Comparison of ENCODE assay signal across 9 mouse cellular contexts in the genomic region with DNA sequence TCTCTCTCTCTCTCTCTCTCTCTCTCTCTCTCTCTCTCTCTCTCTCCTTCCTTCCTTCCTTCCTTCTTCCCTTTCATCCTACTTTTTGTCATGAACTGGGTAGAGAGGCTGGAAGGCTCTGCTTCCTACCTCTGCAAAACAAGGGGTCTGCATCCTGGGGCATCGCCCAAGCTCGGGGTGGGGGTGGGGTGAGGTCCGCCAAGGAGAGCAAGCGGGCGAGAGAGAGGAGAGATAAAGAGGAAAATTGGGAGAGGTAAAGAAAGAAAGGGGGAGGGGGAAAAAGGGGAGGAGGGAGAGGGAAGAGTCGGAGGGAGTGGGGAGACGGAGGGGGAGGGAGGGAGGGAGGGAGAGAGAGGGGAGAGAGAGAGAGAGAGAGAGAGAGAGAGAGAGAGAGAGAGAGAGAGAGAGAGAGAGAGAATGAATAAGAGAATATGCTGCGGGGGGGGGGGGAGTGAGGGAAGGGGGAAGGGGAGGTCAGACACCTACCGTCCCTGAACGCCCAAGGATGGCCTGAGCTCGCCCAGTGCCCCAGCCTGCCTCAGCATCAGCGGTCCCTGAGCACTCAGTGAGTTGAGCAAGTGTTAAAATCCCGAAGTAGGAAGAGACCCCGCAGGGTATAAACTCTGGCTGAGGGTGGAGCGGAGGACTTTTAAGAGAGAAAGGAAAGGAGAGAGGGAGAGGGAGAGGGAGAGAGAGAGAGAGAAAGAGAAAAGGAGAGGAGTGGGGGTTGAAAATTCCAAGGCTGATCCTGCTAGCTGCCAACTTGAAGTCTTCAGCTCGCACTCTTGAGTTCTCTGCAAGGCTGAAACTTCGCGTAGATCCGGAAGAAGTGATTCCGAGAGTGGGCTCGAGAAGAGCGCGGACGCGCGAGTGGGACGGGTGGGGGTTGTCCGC. TPM values are rescaled to one million over a fixed set of nuclear protein-coding genes. Genes with fewer than 3 reads are reported as not detected.
DNase-seq lines count a peak whose midpoint lies in the region; ATAC-seq and TF ChIP-seq lines count a peak whose summit lies in the region.
"Had no signal": no experiment of that assay in that cellular context is flagged by ENCODE, and none has a peak within 500 bp of the region (broad histone marks: within the 10 kb centered on the region; RNA-seq: fewer than 3 reads in every experiment).

Pde3a (plus strand) TSS at position 579 of the 894 bp plus-strand sequence.

- no peak for TF ChIP-seq CTCF in liver, postnatal 0 days (IDR thresholded peaks at IDR 0.05; ENCODE audit: low read depth)

- H3K4me2 ChIP-seq in liver, postnatal 0 days (ENCODE audit: low read depth, low read length) = peak within 1 kb of the TSS; percentile 76

- no peaks in the 10 kb centered on the region for H3K36me3 ChIP-seq in embryonic facial prominence, embryonic 10.5 days (replicated peaks)
- H3K36me3 ChIP-seq in liver, postnatal 0 days (replicated peaks; ENCODE audit: insufficient read depth, low read length) = no peaks in the 10 kb centered on the region

- peak; percentile 13 for DNase-seq in left cerebral cortex, postnatal 4 days
- DNase-seq in left cerebral cortex, adult 18-20 months (ENCODE audit: low spot score in 2 of 2) = no peak
- peak; percentile 46 for DNase-seq in embryonic facial prominence, embryonic 10.5 days (ENCODE audit: low spot score)
- peak in 1 of 2 experiments; percentile 22 for DNase-seq in heart, postnatal 14 days
- DNase-seq in liver, postnatal 0 days = no peak
- no peak for DNase-seq in frontal cortex, postnatal 25 days (ENCODE audit: low spot score in 2 of 2)
- DNase-seq in B cell, adult 2 months = no peak
- DNase-seq in ovary, postnatal 10 days (ENCODE audit: low spot score) = no peak

- peak within 1 kb of the TSS; percentile 41 for H3K9ac ChIP-seq in liver, postnatal 0 days (replicated peaks)

- peak within 1 kb of the TSS; percentile 90 for H3K27ac ChIP-seq in embryonic facial prominence, embryonic 10.5 days (replicated peaks)
- 0 out of 2 replicates have a peak within 1 kb of the TSS, but pooled peaks have one; percentile 16 for H3K27ac ChIP-seq in liver, postnatal 0 days (ENCODE audit: low read depth)
- H3K27ac ChIP-seq: macrophage had no signal

- H3K4me1 ChIP-seq in embryonic facial prominence, embryonic 10.5 days = peaks cover 50% of the 10 kb centered on the region
- no peaks in the 10 kb centered on the region for H3K4me1 ChIP-seq in liver, postnatal 0 days (ENCODE audit: insufficient read depth)

- WGBS in embryonic facial prominence, embryonic 10.5 days = 2% methylated on average over 27 of the region's 28 CpGs
- WGBS in liver, postnatal 0 days (ENCODE audit: insufficient replicate concordance) = 3% methylated on average over 27 of the region's 28 CpGs

- H3K4me3 ChIP-seq in embryonic facial prominence, embryonic 10.5 days = peak within 1 kb of the TSS; percentile 80
- H3K4me3 ChIP-seq in liver, postnatal 0 days (ENCODE audit: low read depth, low read length) = peak within 1 kb of the TSS; percentile 54

- ATAC-seq in liver, postnatal 0 days = no peak

- TF ChIP-seq EP300 in liver, postnatal 0 days (IDR thresholded peaks at IDR 0.05; ENCODE audit: low read depth) = no peak

- H3K27me3 ChIP-seq in embryonic facial prominence, embryonic 10.5 days (replicated peaks; ENCODE audit: low read depth, poor library complexity, severe bottlenecking) = peaks cover 47% of the 10 kb centered on the region
- peaks cover 26% of the 10 kb centered on the region for H3K27me3 ChIP-seq in liver, postnatal 0 days (ENCODE audit: insufficient read depth, low read length)

- intact Hi-C loops in left cerebral cortex, postnatal 4 days (cut with DNase I) = no loop called here
- intact Hi-C loops in heart, postnatal 14 days (cut with DNase I) = loop anchor here (5.0 kb wide), 1 partner anchor 482 kb away; no protein-coding TSS in a partner anchor

- H3K9me3 ChIP-seq in embryonic facial prominence, embryonic 10.5 days = no peaks in the 10 kb centered on the region
- no peaks in the 10 kb centered on the region for H3K9me3 ChIP-seq in liver, postnatal 0 days (ENCODE audit: low read length)

RNA-seq across cellular contexts. Expression of gene Pde3a, which starts in this region (rescaled TPM):
- total RNA-seq in left cerebral cortex, postnatal 4 days (2021) = 1 to 10 TPM; 2.3 to 3.2 TPM
- total RNA-seq in left cerebral cortex, adult 18-20 months (2021) = 1 to 10 TPM; 1.3 to 1.6 TPM
- polyA plus RNA-seq in embryonic facial prominence, embryonic 10.5 days (2016; fragmentation: Nextera tagmentation; extraction: Ambion mirVana) = 1.3 and 2.0 TPM in 2 replicates
- 10 to 100 TPM; 56.4 to 58.2 TPM for total RNA-seq in heart, postnatal 14 days (2021)
- polyA plus RNA-seq in liver, postnatal 0 days (2015; fragmentation: Nextera tagmentation; extraction: Ambion mirVana) = 1.3 TPM in 2 replicates

Comparison
In these comparisons a context has a peak if more than half of its experiments do, and no peak if none do; other contexts are left out.
1. RNA of gene Pde3a (total RNA-seq): 56.4 to 58.2 TPM in heart, postnatal 14 days; 2.3 to 3.2 TPM in left cerebral cortex, postnatal 4 days and 1.3 to 1.6 TPM in left cerebral cortex, adult 18-20 months; every median in the first group is over 10 times any median in the second.
2. DNase-seq: peak in left cerebral cortex, postnatal 4 days (single experiment) and embryonic facial prominence, embryonic 10.5 days (single experiment); none in left cerebral cortex, adult 18-20 months (0 of 2), liver, postnatal 0 days (single experiment), frontal cortex, postnatal 25 days (0 of 2), B cell, adult 2 months (0 of 2) and ovary, postnatal 10 days (single experiment).